In genomic region chr9:100733907-100734440, GRCm38 (mm10) we compare ENCODE assay signal across 30 mouse cellular contexts.
DNase-seq lines count a peak whose midpoint lies in the region; ATAC-seq and TF ChIP-seq lines count a peak whose summit lies in the region.
"Had no signal": no experiment of that assay in that cellular context is flagged by ENCODE, and none has a peak within 500 bp of the region (broad histone marks: within the 10 kb centered on the region; RNA-seq: fewer than 3 reads in every experiment).

No protein-coding gene starts in this region.

- no peaks in the 10 kb centered on the region for H3K36me3 ChIP-seq in testis, adult 2 months (ENCODE audit: control insufficient read depth, insufficient read depth, low read length)
- H3K36me3 ChIP-seq in forebrain, postnatal 0 days (ENCODE audit: insufficient read depth), result no peaks in the 10 kb centered on the region
- H3K36me3 ChIP-seq: midbrain, embryonic 15.5 days; neural tube, embryonic 13.5 days had no signal

- WGBS in forebrain, postnatal 0 days, result 60% methylated on average over 6 of the region's 6 CpGs

- no peak overlapping the region for H3K4me2 ChIP-seq in forebrain, postnatal 0 days (ENCODE audit: low read depth)
- H3K4me2 ChIP-seq: embryonic facial prominence, embryonic 13.5 days; kidney, embryonic 15.5 days; limb, embryonic 13.5 days; liver, embryonic 11.5 days; midbrain, embryonic 15.5 days; neural tube, embryonic 13.5 days had no signal

- intact Hi-C loops in gastrocnemius, postnatal 14 days (cut with DNase I; ENCODE audit: low total_unique reads), result no loop called here

- H3K27me3 ChIP-seq in testis, adult 2 months (ENCODE audit: control insufficient read depth, insufficient read depth, low read length), result no peaks in the 10 kb centered on the region
- no peaks in the 10 kb centered on the region for H3K27me3 ChIP-seq in forebrain, postnatal 0 days (ENCODE audit: insufficient read depth, low read length)
- H3K27me3 ChIP-seq: CH12.LX; embryonic facial prominence, embryonic 13.5 days; kidney, embryonic 15.5 days; limb, embryonic 13.5 days; midbrain, embryonic 15.5 days; neural tube, embryonic 13.5 days had no signal

- H3K9me3 ChIP-seq in forebrain, postnatal 0 days (ENCODE audit: low read length), result no peaks in the 10 kb centered on the region
- H3K9me3 ChIP-seq: embryonic facial prominence, embryonic 13.5 days; kidney, embryonic 15.5 days; limb, embryonic 13.5 days; midbrain, embryonic 10.5 days; midbrain, embryonic 15.5 days; neural tube, embryonic 13.5 days had no signal

- no peak for TF ChIP-seq POLR2A in testis, adult 2 months (IDR thresholded peaks at IDR 0.05; ENCODE audit: control insufficient read depth, low read depth, low read length)

- H3K27ac ChIP-seq in testis, adult 2 months (ENCODE audit: control insufficient read depth, insufficient read depth, low read depth, low read length), result no peak overlapping the region
- no peak overlapping the region for H3K27ac ChIP-seq in forebrain, postnatal 0 days (ENCODE audit: low read depth, low read length)
- H3K27ac ChIP-seq: embryonic facial prominence, embryonic 13.5 days; kidney, embryonic 15.5 days; left cerebral cortex, adult 2 months; limb, embryonic 13.5 days; midbrain, embryonic 10.5 days; midbrain, embryonic 15.5 days; neural tube, embryonic 13.5 days had no signal

- peak; percentile 88 for ATAC-seq in granulocyte monocyte progenitor cell, adult 5-6 weeks (replicated peaks; ENCODE audit: poor library complexity, severe bottlenecking)
- peak; percentile 64 for ATAC-seq in megakaryocyte progenitor cell, adult 5-6 weeks (replicated peaks; ENCODE audit: poor library complexity)
- ATAC-seq in erythroblast, adult 5-6 weeks (replicated peaks; ENCODE audit: low FRiP score, poor library complexity, severe bottlenecking), result no peak
- no peak for ATAC-seq in forebrain, postnatal 0 days
- ATAC-seq: forebrain, embryonic 14.5 days; hindbrain, embryonic 16.5 days; midbrain, embryonic 15.5 days had no signal

- no peaks in the 10 kb centered on the region for H3K4me1 ChIP-seq in testis, adult 2 months (ENCODE audit: control insufficient read depth, insufficient read depth, low read length)
- H3K4me1 ChIP-seq in forebrain, postnatal 0 days (ENCODE audit: insufficient read depth), result no peaks in the 10 kb centered on the region
- H3K4me1 ChIP-seq: embryonic facial prominence, embryonic 13.5 days; kidney, embryonic 15.5 days; limb, embryonic 13.5 days; midbrain, embryonic 15.5 days; neural tube, embryonic 13.5 days had no signal

- H3K9ac ChIP-seq in forebrain, postnatal 0 days, result no peak overlapping the region
- H3K9ac ChIP-seq: embryonic facial prominence, embryonic 13.5 days; kidney, embryonic 15.5 days; limb, embryonic 13.5 days; midbrain, embryonic 15.5 days; neural tube, embryonic 13.5 days had no signal

- peak overlapping the region; percentile 76 for H3K4me3 ChIP-seq in testis, adult 2 months (ENCODE audit: control insufficient read depth, low read depth, low read length)
- no peak overlapping the region for H3K4me3 ChIP-seq in forebrain, postnatal 0 days (ENCODE audit: low read depth, low read length)
- H3K4me3 ChIP-seq: embryonic facial prominence, embryonic 13.5 days; erythroblast, embryonic 14.5 days; kidney, embryonic 15.5 days; left cerebral cortex, adult 2 months; limb, embryonic 13.5 days; midbrain, embryonic 10.5 days; midbrain, embryonic 15.5 days; neural tube, embryonic 13.5 days had no signal

- DNase-seq in testis, postnatal 10 days (ENCODE audit: low spot score), result no peak
- no peak for DNase-seq in gastrocnemius, postnatal 14 days
- no peak for DNase-seq in forebrain, postnatal 0 days
- DNase-seq: adrenal gland, adult 8-10 months; cerebellum, adult 11 months; cerebellum, adult 9-10 months; cerebellum, postnatal 36 days; embryo, embryonic 11 days; heart, postnatal 14 days; kidney, adult 18-20 months; kidney, postnatal 25 days; right cerebral cortex, postnatal 14 days; thymus, adult 2 months; thymus, postnatal 36 days had no signal

- TF ChIP-seq CTCF in testis, adult 2 months (IDR thresholded peaks at IDR 0.05; ENCODE audit: control insufficient read depth, insufficient read depth, insufficient replicate concordance, low read depth, low read length), result no peak
- no peak for TF ChIP-seq CTCF in forebrain, postnatal 0 days (IDR thresholded peaks at IDR 0.05; ENCODE audit: low read depth)

Comparison
In these comparisons a context has a peak if more than half of its experiments do, and no peak if none do; other contexts are left out.
1. ATAC-seq: peak in granulocyte monocyte progenitor cell, adult 5-6 weeks (single experiment) and megakaryocyte progenitor cell, adult 5-6 weeks (single experiment); none in erythroblast, adult 5-6 weeks (single experiment) and forebrain, postnatal 0 days (single experiment).